Mouse (Mus musculus): ENCODE measurements around the gene Gm28827.
"Not testable (repeated sequence)": the region's sequence is repeated elsewhere in the genome, so short reads cannot be mapped to it uniquely, and the experiment has no call there.

The Gm28827 gene

DNA sequence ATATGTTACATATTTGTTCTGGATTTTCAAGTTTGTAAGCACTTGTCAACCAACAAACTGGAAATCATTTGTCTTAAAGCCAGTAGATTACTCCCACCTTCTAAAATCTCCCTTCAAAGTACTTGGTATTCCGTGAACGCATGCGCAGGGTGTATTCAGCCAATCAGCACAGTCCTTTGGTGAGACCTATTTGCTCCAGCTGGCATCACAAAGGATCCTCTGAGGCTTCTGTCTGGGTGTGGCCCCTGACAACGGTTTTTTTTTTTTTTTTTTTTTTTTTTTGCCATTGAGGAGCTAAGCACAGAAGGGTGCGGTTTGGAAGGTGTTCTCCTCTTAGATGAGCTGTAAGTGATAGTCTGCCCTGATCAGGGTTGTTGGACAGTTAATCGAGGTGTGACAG lies at the start of gene Gm28827:
Gene Gm28827, plus strand, starts transcription at position 301 of the 400 bp plus-strand sequence.
- not testable (repeated sequence) for DNase-seq

Measured in cerebellum, adult 9-10 months (tissue).